Mouse (Mus musculus): ENCODE results near the gene Cyp3a25.

DNA sequence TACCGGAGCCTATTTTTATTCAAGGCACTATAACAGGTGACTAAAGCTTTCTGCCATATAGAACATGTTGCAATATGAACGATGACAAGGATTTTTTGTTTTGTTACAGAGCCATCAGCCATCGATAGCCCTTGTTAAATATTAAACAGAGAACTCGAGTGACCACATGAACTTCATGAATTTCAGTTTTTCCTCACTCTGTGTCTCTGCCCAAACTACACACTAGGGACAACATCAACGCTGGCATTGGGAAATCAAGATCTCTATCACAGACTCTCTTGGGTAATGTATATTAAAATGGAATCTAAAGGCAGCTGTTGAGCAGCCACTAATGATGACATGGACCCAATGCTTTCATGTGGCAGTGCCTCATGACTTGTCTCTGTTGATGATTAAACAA lies 8.9 kb upstream of the Cyp3a25 start:
- no peak for TF ChIP-seq CTCF (IDR thresholded peaks at IDR 0.05)
- no peak for TF ChIP-seq POLR2A (IDR thresholded peaks at IDR 0.05; ENCODE audit: insufficient read depth, low read depth, low read length)
